Mouse (Mus musculus) CH12.LX (cell line): ENCODE measurements around the gene BC034090. TPM values are rescaled to one million over a fixed set of nuclear protein-coding genes. Genes with fewer than 3 reads are reported as not detected.

Experiments used
- DNase-seq: peaks from one replicate; pipeline ENCODE4 v3.0.0-alpha.2; 2013; ENCODE audit errors: extremely low read depth
- H3K27ac ChIP-seq: 2 replicates; pipeline ENCODE4 v1.5.1; 2012; ENCODE audit warnings: low read depth, mild to moderate bottlenecking, control low read depth, moderate library complexity; ENCODE audit not compliant: insufficient read depth
- H3K27me3 ChIP-seq: replicated peaks from 2 replicates; pipeline ENCODE3; 2012; ENCODE audit warnings: inconsistent platforms
- H3K36me3 ChIP-seq, 2 experiments: replicated peaks in 1 of 2; 2 replicates each; pipeline versions ENCODE3 to v1.6.1; 2012; ENCODE audit warnings: inconsistent platforms in 1 of 2, low read length in 1 of 2, mild to moderate bottlenecking in 1 of 2, mixed read lengths in 1 of 2, moderate library complexity in 1 of 2; ENCODE audit not compliant: control insufficient read depth in 1 of 2, insufficient read depth in 1 of 2
- H3K4me1 ChIP-seq, 2 experiments: 2 replicates each; pipeline ENCODE4 v1.6.1; 2012; ENCODE audit warnings: inconsistent platforms in 1 of 2, moderate library complexity in 1 of 2; ENCODE audit not compliant: insufficient read depth in 2 of 2, control insufficient read depth in 1 of 2
- H3K4me2 ChIP-seq: 2 replicates; pipeline ENCODE4 v1.6.1; 2012; ENCODE audit warnings: low read depth, mild to moderate bottlenecking, control low read depth; ENCODE audit not compliant: poor library complexity, insufficient read depth, severe bottlenecking
- H3K4me3 ChIP-seq, 3 experiments: fragments of 150-350 bp in 1 of 3; sonication (generic) in 1 of 3; replicated peaks in 1 of 3; 2 replicates each; pipeline versions ENCODE3 to v1.5.1; 2011 to 2012; ENCODE audit warnings: low read depth in 2 of 3, low read length in 2 of 3, mild to moderate bottlenecking in 2 of 3, moderate library complexity in 2 of 3, control low read depth in 1 of 3, improper control_type of control experiment in 1 of 3, inconsistent platforms in 1 of 3, mixed read lengths in 1 of 3; ENCODE audit not compliant: poor library complexity in 1 of 3
- H3K79me2 ChIP-seq: replicated peaks from 2 replicates; pipeline ENCODE4 v1.6.1; 2012; ENCODE audit warnings: mild to moderate bottlenecking, moderate library complexity; ENCODE audit not compliant: control insufficient read depth, poor library complexity, insufficient read depth, severe bottlenecking; ENCODE audit errors: extremely low read depth
- H3K9ac ChIP-seq: 2 replicates; pipeline ENCODE4 v1.6.1; 2012; ENCODE audit warnings: low read depth, mild to moderate bottlenecking, control low read depth, moderate library complexity; ENCODE audit not compliant: insufficient read depth
- H3K9me3 ChIP-seq: replicated peaks from 2 replicates; pipeline ENCODE3; 2012; ENCODE audit warnings: low read length, inconsistent platforms, mixed read lengths
- BHLHE40 ChIP-seq: IDR thresholded peaks from 2 replicates; pipeline ENCODE4 v1.6.1; 2011; ENCODE audit warnings: mild to moderate bottlenecking, low read depth, low read length, improper control_type of control experiment
- CTCF ChIP-seq, 2 experiments: IDR thresholded peaks in 1 of 2; conservative IDR thresholded peaks in 1 of 2; 2 replicates each; pipeline ENCODE4 v1.5.1; 2011 to 2012; ENCODE audit warnings: low read depth in 2 of 2, low read length in 2 of 2, improper control_type of control experiment in 1 of 2, inconsistent platforms in 1 of 2, mild to moderate bottlenecking in 1 of 2, moderate library complexity in 1 of 2
- E2F4 ChIP-seq: IDR thresholded peaks from 2 replicates; pipeline ENCODE4 v1.6.1; 2011; ENCODE audit warnings: low read depth, low read length, improper control_type of control experiment; ENCODE audit not compliant: insufficient replicate concordance
- EP300 ChIP-seq: IDR thresholded peaks from 2 replicates; pipeline ENCODE4 v1.6.1; 2011; ENCODE audit warnings: low read length, improper control_type of control experiment
- ETS1 ChIP-seq: conservative IDR thresholded peaks from 2 replicates; pipeline ENCODE4 v1.6.1; 2012; ENCODE audit warnings: low read depth, mild to moderate bottlenecking, inconsistent platforms, low read length, improper control_type of control experiment, moderate library complexity
- GABPA ChIP-seq: IDR thresholded peaks from 2 replicates; pipeline ENCODE4 v1.6.1; 2012; ENCODE audit warnings: low read depth, low read length, improper control_type of control experiment, inconsistent platforms; ENCODE audit not compliant: insufficient replicate concordance
- HCFC1 ChIP-seq: IDR thresholded peaks from 2 replicates; pipeline ENCODE4 v1.6.1; 2012; ENCODE audit warnings: low read depth, mild to moderate bottlenecking, inconsistent platforms, low read length, improper control_type of control experiment
- JUN ChIP-seq: IDR thresholded peaks from 2 replicates; pipeline ENCODE4 v1.6.1; 2011; ENCODE audit warnings: low read depth, mild to moderate bottlenecking, low read length, improper control_type of control experiment, moderate library complexity; ENCODE audit not compliant: insufficient read depth
- KAT2A ChIP-seq: IDR thresholded peaks from 2 replicates; pipeline ENCODE4 v1.6.1; 2012; ENCODE audit warnings: low read length, improper control_type of control experiment, inconsistent platforms; ENCODE audit not compliant: insufficient replicate concordance
- MAZ ChIP-seq: IDR thresholded peaks from 2 replicates; pipeline ENCODE4 v1.6.1; 2012; ENCODE audit warnings: low read depth, mild to moderate bottlenecking, inconsistent platforms, low read length, improper control_type of control experiment, moderate library complexity
- MXI1 ChIP-seq: IDR thresholded peaks from 2 replicates; pipeline ENCODE4 v1.6.1; 2011; ENCODE audit warnings: mild to moderate bottlenecking, low read depth, low read length, improper control_type of control experiment
- NRF1 ChIP-seq: IDR thresholded peaks from 2 replicates; pipeline ENCODE4 v1.6.1; 2014; ENCODE audit warnings: low read depth, mild to moderate bottlenecking, inconsistent platforms, low read length, improper control_type of control experiment, moderate library complexity
- RCOR1 ChIP-seq: conservative IDR thresholded peaks from 2 replicates; pipeline ENCODE4 v1.6.1; 2012; ENCODE audit warnings: low read depth, mild to moderate bottlenecking, inconsistent platforms, low read length, improper control_type of control experiment
- SIN3A ChIP-seq: IDR thresholded peaks from 2 replicates; pipeline ENCODE4 v1.6.1; 2012; ENCODE audit warnings: low read length, improper control_type of control experiment, inconsistent platforms
- SMC3 ChIP-seq: IDR thresholded peaks from 2 replicates; pipeline ENCODE4 v1.6.1; 2011; ENCODE audit warnings: low read depth, low read length, improper control_type of control experiment
- TBP ChIP-seq: conservative IDR thresholded peaks from 2 replicates; pipeline ENCODE4 v1.6.1; 2011; ENCODE audit warnings: low read depth, low read length, improper control_type of control experiment
- TCF12 ChIP-seq: IDR thresholded peaks from 2 replicates; pipeline ENCODE4 v1.6.1; 2014; ENCODE audit warnings: low read depth, mild to moderate bottlenecking, inconsistent platforms, low read length, improper control_type of control experiment
- UBTF ChIP-seq: IDR thresholded peaks from 2 replicates; pipeline ENCODE4 v1.6.1; 2012; ENCODE audit warnings: low read depth, mild to moderate bottlenecking, inconsistent platforms, low read length, improper control_type of control experiment, moderate library complexity
- USF2 ChIP-seq: conservative IDR thresholded peaks from 2 replicates; pipeline ENCODE4 v1.6.1; 2011; ENCODE audit warnings: low read depth, low read length, improper control_type of control experiment
- ZC3H11A ChIP-seq: IDR thresholded peaks from 2 replicates; pipeline ENCODE4 v1.6.1; 2012; ENCODE audit warnings: low read depth, mild to moderate bottlenecking, inconsistent platforms, low read length, improper control_type of control experiment
- ZKSCAN1 ChIP-seq: IDR thresholded peaks from 2 replicates; pipeline ENCODE4 v1.6.1; 2012; ENCODE audit warnings: low read depth, inconsistent platforms, low read length, improper control_type of control experiment, borderline replicate concordance
- ZNF384 ChIP-seq: IDR thresholded peaks from 2 replicates; pipeline ENCODE4 v1.6.1; 2012; ENCODE audit warnings: low read depth, low read length, improper control_type of control experiment, inconsistent platforms
- dilution Hi-C: fragments of 300-500 bp; cut with MboI; formaldehyde crosslinking; loops from 2 replicates; pipeline ENCODE4 v1.14.3; 2020; ENCODE audit warnings: low sequenced_read_pairs; ENCODE audit not compliant: extremely low pct_unique_long_range_greater_than_20kb, extremely low pct_ligation_motif_present
- in situ Hi-C: fragments of 300-500 bp; cut with MboI; formaldehyde crosslinking; loops from 3 replicates; pipeline ENCODE4 v1.14.3; 2019; ENCODE audit warnings: low sequenced_read_pairs, low pct_ligation_motif_present, low pct_unique_long_range_greater_than_20kb, mixed read lengths
- polyA plus RNA-seq: library from polyadenylated mRNA; unstranded; fragments of >175 nt; gene quantifications from 2 replicates; pipeline ENCODE4 v1.2.1, GENCODE M21; 2012; ENCODE audit warnings: low read depth; ENCODE audit not compliant: insufficient read length
- total RNA-seq, 2 experiments: library from RNA; depleted of rRNA; stranded (reverse); fragments of 300-350 nt in 1 of 2; fragments of >200 nt in 1 of 2; gene quantifications; 2 replicates each; pipeline ENCODE4 v1.2.3; 2012 to 2014

Gene BC034090
- total and polyA plus RNA-seq, 3 experiments: 1.6 to 4.6 (median 3.0) TPM

- dilution Hi-C loops (no loop called here), in situ Hi-C loops (no loop called here)
- TF ChIP-seq EP300 (no peak), SMC3 (no peak), CTCF (conservative IDR thresholded peaks at IDR 0.05 in 1 of 2, IDR thresholded peaks at IDR 0.05 in 1 of 2; ENCODE audit: low read depth in 2 of 2, low read length in 2 of 2) (no peak), TBP (no peak), ETS1 (no peak), ZNF384 (no peak), MAZ (no peak), KAT2A (no peak), SIN3A (no peak), MXI1 (no peak), GABPA (no peak), JUN (no peak), TCF12 (no peak), ZKSCAN1 (no peak)
- H3K9ac ChIP-seq: no peak overlapping the region
- H3K36me3 ChIP-seq: no peaks in the 10 kb centered on the region
- H3K27ac ChIP-seq: no peak overlapping the region
- H3K4me2 ChIP-seq: no peak overlapping the region
- H3K4me3 ChIP-seq: no peak overlapping the region
- no peaks in the 10 kb centered on the region for H3K9me3 ChIP-seq
- peaks cover 4 to 7% of the 10 kb centered on the region in 2 experiments; a peak in 3 of 4 replicates for H3K4me1 ChIP-seq
- no peak for DNase-seq
- H3K27me3 ChIP-seq: no peaks in the 10 kb centered on the region
- H3K79me2 ChIP-seq: no peaks in the 10 kb centered on the region
Measured at GRCm38 (mm10) chr1:155253126-155253525, 8.9 kb upstream of the BC034090 start.

- Histone ChIP-seq H3K9me3 (no peaks in the 10 kb centered on the region), H3K27me3 (no peaks in the 10 kb centered on the region), H3K79me2 (no peaks in the 10 kb centered on the region), H3K4me3 (no peak overlapping the region), H3K9ac (no peak overlapping the region), H3K4me2 (no peak overlapping the region)
- no peak for DNase-seq
- in situ Hi-C loops: no loop called here
- dilution Hi-C loops: no loop called here
- TF ChIP-seq TBP (no peak), TCF12 (no peak), USF2 (no peak), SIN3A (no peak), BHLHE40 (no peak), E2F4 (no peak), ZNF384 (no peak), RCOR1 (no peak), NRF1 (no peak), MAZ (no peak), UBTF (no peak), ZC3H11A (no peak), HCFC1 (no peak)
- TF ChIP-seq, all 38 proteins: peak for 0
- H3K27ac ChIP-seq: no peak overlapping the region
- H3K36me3 ChIP-seq: no peaks in the 10 kb centered on the region
- peaks cover 4 to 7% of the 10 kb centered on the region in 2 experiments; a peak in 3 of 4 replicates for H3K4me1 ChIP-seq
Measured at GRCm38 (mm10) chr1:155252631-155253121, 8.4 kb upstream of the BC034090 start.
